8 mouse cellular contexts compared by ENCODE assay signal in genomic region chr11:87763988-87764876, GRCm38 (mm10). TPM values are rescaled to one million over a fixed set of nuclear protein-coding genes. Genes with fewer than 3 reads are reported as not detected.
A peak's percentile ranks its signal among the peaks of the same experiment; 100 is the strongest.
DNase-seq lines count a peak whose midpoint lies in the region; ATAC-seq lines count a peak whose summit lies in the region.

No protein-coding gene starts in this region.

- peak overlapping the region; percentile 68 for H3K9ac ChIP-seq in embryonic facial prominence, embryonic 14.5 days (ENCODE audit: low read depth, low read length)
- peak overlapping the region; percentile 63 for H3K9ac ChIP-seq in kidney, embryonic 14.5 days (ENCODE audit: low read depth, low read length)
- H3K9ac ChIP-seq in liver, embryonic 15.5 days = peak overlapping the region; percentile 25; the same call in 1 of the 2 replicates

- H3K27ac ChIP-seq in embryonic facial prominence, embryonic 14.5 days (replicated peaks; ENCODE audit: low read depth, low read length) = no peak overlapping the region
- H3K27ac ChIP-seq in kidney, embryonic 14.5 days (ENCODE audit: low read depth, low read length) = no peak overlapping the region
- no peak overlapping the region for H3K27ac ChIP-seq in liver, embryonic 15.5 days (replicated peaks)

- H3K4me3 ChIP-seq in embryonic facial prominence, embryonic 14.5 days (ENCODE audit: low read depth, low read length) = peak overlapping the region; percentile 48
- H3K4me3 ChIP-seq in kidney, embryonic 14.5 days (ENCODE audit: low read length) = peak overlapping the region; percentile 40
- H3K4me3 ChIP-seq in liver, embryonic 15.5 days (replicated peaks) = peak overlapping the region; percentile 45

- no peaks in the 10 kb centered on the region for H3K36me3 ChIP-seq in embryonic facial prominence, embryonic 14.5 days (ENCODE audit: control insufficient read depth, insufficient read depth, low read length)
- no peaks in the 10 kb centered on the region for H3K36me3 ChIP-seq in kidney, embryonic 14.5 days (ENCODE audit: control insufficient read depth, insufficient read depth, low read length)
- H3K36me3 ChIP-seq in liver, embryonic 15.5 days (replicated peaks) = no peaks in the 10 kb centered on the region

- no peaks in the 10 kb centered on the region for H3K9me3 ChIP-seq in embryonic facial prominence, embryonic 14.5 days (ENCODE audit: control insufficient read depth, low read length)
- H3K9me3 ChIP-seq in kidney, embryonic 14.5 days (ENCODE audit: control insufficient read depth, low read length) = no peaks in the 10 kb centered on the region
- H3K9me3 ChIP-seq in liver, embryonic 15.5 days (replicated peaks) = no peaks in the 10 kb centered on the region

- H3K4me2 ChIP-seq in embryonic facial prominence, embryonic 14.5 days (ENCODE audit: low read depth, low read length) = peak overlapping the region; percentile 92
- peak overlapping the region; percentile 90 for H3K4me2 ChIP-seq in kidney, embryonic 14.5 days (replicated peaks; ENCODE audit: low read depth, low read length)
- peak overlapping the region; percentile 67 for H3K4me2 ChIP-seq in liver, embryonic 15.5 days

- under 1% methylated on average over 53 of the region's 65 CpGs for WGBS in embryonic facial prominence, embryonic 14.5 days
- WGBS in kidney, embryonic 14.5 days = under 1% methylated on average over 65 of the region's 65 CpGs
- WGBS in liver, embryonic 15.5 days (ENCODE audit: insufficient replicate concordance) = 3% methylated on average over 65 of the region's 65 CpGs

- peaks cover 78% of the 10 kb centered on the region for H3K27me3 ChIP-seq in embryonic facial prominence, embryonic 14.5 days (replicated peaks; ENCODE audit: control insufficient read depth, insufficient read depth, low read length)
- H3K27me3 ChIP-seq in kidney, embryonic 14.5 days (ENCODE audit: control insufficient read depth, insufficient read depth, low read length) = peaks cover 60% of the 10 kb centered on the region
- peaks cover 77% of the 10 kb centered on the region for H3K27me3 ChIP-seq in liver, embryonic 15.5 days

- ATAC-seq in embryonic facial prominence, embryonic 14.5 days (ENCODE audit: low read depth) = peak; percentile 74
- ATAC-seq in kidney, embryonic 14.5 days (ENCODE audit: low FRiP score, low TSS enrichment) = peak; percentile 37
- ATAC-seq in liver, embryonic 15.5 days (ENCODE audit: insufficient read depth) = no peak
- no peak for ATAC-seq in activated CD4-positive, CD25-positive, alpha-beta regulatory T cell, adult 4 months

- peaks cover 7% of the 10 kb centered on the region for H3K4me1 ChIP-seq in embryonic facial prominence, embryonic 14.5 days (ENCODE audit: control insufficient read depth, insufficient read depth, low read length)
- H3K4me1 ChIP-seq in kidney, embryonic 14.5 days (ENCODE audit: control insufficient read depth, insufficient read depth, low read length) = peaks cover 6% of the 10 kb centered on the region; the same call in 1 of the 2 replicates
- H3K4me1 ChIP-seq in liver, embryonic 15.5 days (replicated peaks) = peaks cover 39% of the 10 kb centered on the region

- DNase-seq in left cerebral cortex, adult 18-20 months (ENCODE audit: low spot score in 2 of 2) = peak; percentile 51 to 59
- no peak for DNase-seq in left cerebral cortex, adult 11 months (ENCODE audit: low spot score)
- DNase-seq in adrenal gland, postnatal 36 days = peak; percentile 59 to 77
- peak; percentile 41 for DNase-seq in embryonic facial prominence, embryonic 14.5 days (ENCODE audit: low spot score)
- DNase-seq in retina, postnatal 7 days (ENCODE audit: low read depth, low spot score) = peak; percentile 69

RNA-seq across cellular contexts. Expression of gene Tspoap1, which starts 3.9 kb away (rescaled TPM):
- total RNA-seq in left cerebral cortex, adult 18-20 months (2021) = 100 to 1,000 TPM; 172 to 177 TPM
- total RNA-seq in adrenal gland, postnatal 36 days (2021) = 1 to 10 TPM; 3.5 to 5.0 TPM
- 1.9 and 2.2 TPM in 2 replicates for polyA plus RNA-seq in embryonic facial prominence, embryonic 14.5 days (2014; fragmentation: Nextera tagmentation; extraction: Ambion mirVana)
- polyA plus RNA-seq in kidney, embryonic 14.5 days (2014; fragmentation: Nextera tagmentation; extraction: Ambion mirVana) = 3.0 and 4.2 TPM in 2 replicates
- 3.3 and 3.5 TPM in 2 replicates for polyA plus RNA-seq in liver, embryonic 15.5 days (2015; fragmentation: Nextera tagmentation; extraction: Ambion mirVana)
- polyA plus RNA-seq in activated CD4-positive, CD25-positive, alpha-beta regulatory T cell, adult 4 months (2017; shearing (Covaris generic)) = 1 to 10 TPM; 1.6 to 2.4 TPM

RNA-seq across cellular contexts. Expression of gene Supt4a, which starts 26.9 kb away (rescaled TPM):
- total RNA-seq in left cerebral cortex, adult 18-20 months (2021) = 10 to 100 TPM; 80.1 to 87.1 TPM
- 10 to 100 TPM; 60.5 to 90.0 TPM for total RNA-seq in adrenal gland, postnatal 36 days (2021)
- 146 and 153 TPM in 2 replicates for polyA plus RNA-seq in embryonic facial prominence, embryonic 14.5 days (2014; fragmentation: Nextera tagmentation; extraction: Ambion mirVana)
- polyA plus RNA-seq in kidney, embryonic 14.5 days (2014; fragmentation: Nextera tagmentation; extraction: Ambion mirVana) = 188 and 200 TPM in 2 replicates
- 177 and 195 TPM in 2 replicates for polyA plus RNA-seq in liver, embryonic 15.5 days (2015; fragmentation: Nextera tagmentation; extraction: Ambion mirVana)
- polyA plus RNA-seq in activated CD4-positive, CD25-positive, alpha-beta regulatory T cell, adult 4 months (2017; shearing (Covaris generic)) = 100 to 1,000 TPM; 373 to 410 TPM

RNA-seq across cellular contexts. Expression of gene Mpo, which starts 29.1 kb away (rescaled TPM):
- under 1 TPM in 1 of 2 experiments, not detected in 1; 0.26 TPM for total RNA-seq in left cerebral cortex, adult 18-20 months (2021)
- total RNA-seq in adrenal gland, postnatal 36 days (2021) = under 1 TPM in 1 of 2 experiments, not detected in 1; 0.40 TPM
- 0.77 and 2.7 TPM in 2 replicates for polyA plus RNA-seq in embryonic facial prominence, embryonic 14.5 days (2014; fragmentation: Nextera tagmentation; extraction: Ambion mirVana)
- 0.41 TPM in 1 of 2 replicates, not detected in the other for polyA plus RNA-seq in kidney, embryonic 14.5 days (2014; fragmentation: Nextera tagmentation; extraction: Ambion mirVana)
- polyA plus RNA-seq in liver, embryonic 15.5 days (2015; fragmentation: Nextera tagmentation; extraction: Ambion mirVana) = 448 and 474 TPM in 2 replicates
- polyA plus RNA-seq in activated CD4-positive, CD25-positive, alpha-beta regulatory T cell, adult 4 months (2017; shearing (Covaris generic)) = not detected

Comparison
In these comparisons a context has a peak if more than half of its experiments do, and no peak if none do; other contexts are left out.
1. ATAC-seq: peak in embryonic facial prominence, embryonic 14.5 days (single experiment) and kidney, embryonic 14.5 days (single experiment); none in liver, embryonic 15.5 days (single experiment) and activated CD4-positive, CD25-positive, alpha-beta regulatory T cell, adult 4 months (single experiment).
2. RNA of gene Mpo, which starts 29.1 kb away (polyA plus RNA-seq): 448 to 474 TPM in liver, embryonic 15.5 days; 0.77 to 2.7 TPM in embryonic facial prominence, embryonic 14.5 days, 0.41 TPM in kidney, embryonic 14.5 days and not detected in activated CD4-positive, CD25-positive, alpha-beta regulatory T cell, adult 4 months; every median in the first group is over 100 times any median in the second.
3. Peak in every context shown above with its lines, with median percentiles within 50 percentile points of each other: H3K4me2 ChIP-seq, H3K4me3 ChIP-seq and H3K9ac ChIP-seq.